Mouse (Mus musculus) frontal cortex, adult (tissue): ENCODE results near the gene Mllt6.
"Not testable (repeated sequence)": the region's sequence is repeated elsewhere in the genome, so short reads cannot be mapped to it uniquely, and the experiment has no call there.

ENCODE experiments used
- ATAC-seq: cut with Nextera tagmentation; 2 replicates; pipeline ENCODE4 v1.9.2; 2017; ENCODE audit warnings: mild to moderate bottlenecking, moderate library complexity, mixed read lengths; ENCODE audit not compliant: low TSS enrichment

Mllt6 gene

DNA sequence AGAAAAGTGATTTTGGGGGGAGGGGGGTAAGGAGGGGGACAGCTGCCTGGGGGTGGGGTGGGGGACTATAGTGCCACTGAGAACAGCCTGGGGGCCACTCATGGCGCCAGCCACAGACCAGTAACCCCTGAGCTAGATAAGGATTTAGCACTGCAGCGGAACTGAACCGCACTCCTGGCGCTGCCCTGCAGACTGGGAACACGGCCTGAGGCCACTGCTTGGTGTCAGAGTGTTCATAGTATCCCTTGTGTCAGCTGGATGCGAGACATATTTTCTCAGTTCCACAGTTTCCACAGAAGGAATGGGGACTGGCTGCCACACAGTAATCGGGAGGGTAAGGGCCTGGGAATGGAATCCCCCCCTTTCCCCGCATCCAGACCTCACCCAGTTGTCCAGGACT, 52.8 kb downstream of the Mllt6 start:
- ATAC-seq, result no peak

DNA sequence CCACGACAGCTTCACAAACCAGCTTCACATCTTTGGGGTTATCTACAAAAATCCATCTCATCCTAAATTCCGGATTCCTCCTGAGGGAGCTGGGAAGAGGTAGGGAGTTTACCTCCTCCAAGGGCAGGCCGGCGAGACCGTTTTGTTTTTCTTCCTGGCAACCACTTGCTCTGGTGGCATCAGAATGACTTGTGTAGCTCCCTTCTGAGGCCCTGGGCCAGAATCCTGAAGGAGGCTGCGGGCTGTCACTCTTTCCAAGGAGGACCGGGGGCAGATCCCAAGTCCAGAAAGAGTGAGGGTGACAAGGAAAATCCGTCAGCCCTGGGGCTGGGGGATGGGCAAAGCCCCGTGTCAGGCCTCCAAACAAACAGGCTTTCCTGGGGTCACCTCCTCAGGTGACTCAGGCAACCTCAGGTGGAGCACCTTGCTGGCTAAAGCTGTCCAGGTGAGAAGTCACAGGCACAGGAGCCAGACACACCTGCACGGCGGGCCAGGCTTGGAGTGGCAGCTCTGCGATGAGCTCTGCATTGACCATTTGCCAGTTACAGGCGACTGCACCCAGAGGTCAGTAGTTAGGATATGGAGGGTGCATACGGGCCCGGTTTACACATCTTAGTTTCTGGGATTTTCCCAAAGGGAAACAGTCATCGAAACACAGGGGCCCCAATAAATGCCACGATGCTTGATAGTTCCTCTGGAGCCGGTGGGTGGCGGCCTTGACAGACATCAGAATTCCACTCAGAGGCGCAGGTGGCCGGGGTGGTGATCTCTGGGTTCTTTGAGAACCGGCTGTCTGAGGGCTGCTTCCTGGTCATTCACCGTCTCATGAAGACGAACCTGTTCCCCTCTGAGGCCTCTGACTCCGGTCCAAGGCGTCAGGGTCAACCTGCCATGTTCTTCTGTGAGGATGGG, 54.4 kb downstream of the Mllt6 start:
- no peak for ATAC-seq

GRCm38 (mm10) chr11:97718281-97718860, 55.2 kb downstream of the Mllt6 start:
- no peak for ATAC-seq

DNA sequence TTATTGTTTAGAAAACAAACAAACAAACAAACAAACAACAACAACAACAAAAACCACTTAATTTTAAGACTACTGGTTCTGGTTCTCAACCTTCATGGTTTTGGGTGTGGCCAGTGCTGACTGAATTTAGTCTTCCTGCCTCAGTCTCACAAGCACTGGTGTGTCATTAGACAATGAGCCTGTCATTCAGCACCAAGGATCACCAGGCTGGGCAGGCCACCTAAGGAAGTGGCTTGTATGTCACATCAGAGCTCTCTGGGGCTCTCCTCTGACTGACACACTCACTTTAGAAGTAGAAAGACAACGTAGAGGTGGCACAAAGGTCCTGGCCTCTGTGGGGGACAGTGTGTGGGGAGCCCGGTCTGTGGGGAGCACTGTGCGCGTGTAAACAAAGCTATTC, 55.8 kb downstream of the Mllt6 start:
- ATAC-seq, result no peak

GRCm38 (mm10) chr11:97721338-97721737, 58.1 kb downstream of the Mllt6 start:
- no peak for ATAC-seq

DNA sequence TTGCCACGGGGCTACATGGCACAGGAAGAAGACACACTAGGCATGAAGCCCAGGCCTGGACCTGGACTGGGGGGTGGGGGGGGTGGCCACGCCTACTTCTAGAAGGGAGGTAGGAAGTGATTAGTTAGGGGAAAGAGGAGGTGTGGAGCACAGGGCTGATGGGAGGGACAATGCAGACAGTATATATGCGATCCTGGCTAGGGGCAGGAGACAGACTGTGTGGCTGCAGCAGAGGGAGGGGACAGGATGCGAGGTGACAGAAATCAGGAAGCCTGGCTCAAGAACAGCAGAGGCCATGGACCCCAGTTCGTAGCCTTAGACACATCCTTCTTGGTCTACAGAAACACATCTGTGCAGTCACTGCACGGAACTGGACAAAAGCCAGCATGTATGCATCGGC, 60.5 kb downstream of the Mllt6 start:
- no peak for ATAC-seq

DNA sequence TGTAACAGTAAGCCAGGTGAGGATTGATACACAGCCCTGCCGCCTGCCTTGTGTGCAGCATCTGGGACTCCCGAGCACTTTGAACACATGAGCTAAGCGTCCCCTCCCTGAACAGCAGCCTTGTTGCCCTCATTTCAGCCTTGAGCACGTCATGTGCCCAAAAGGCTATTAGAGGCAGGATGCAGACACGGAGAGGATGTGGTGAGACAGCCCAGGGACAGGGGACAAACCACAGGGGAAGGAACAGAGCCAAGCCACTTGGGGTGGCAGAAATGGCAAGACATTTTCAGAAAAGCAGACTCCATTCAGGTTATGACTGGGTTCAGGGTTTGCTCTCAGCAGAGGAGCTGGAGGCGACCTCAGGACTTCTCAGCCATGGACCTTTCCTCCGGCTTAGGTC, 65.1 kb downstream of the Mllt6 start:
- ATAC-seq, result no peak

- no peak for ATAC-seq
Measured at GRCm38 (mm10) chr11:97728730-97729129, 65.5 kb downstream of the Mllt6 start.

- ATAC-seq, result no peak
Measured at GRCm38 (mm10) chr11:97733689-97734088, 70.5 kb downstream of the Mllt6 start.

DNA sequence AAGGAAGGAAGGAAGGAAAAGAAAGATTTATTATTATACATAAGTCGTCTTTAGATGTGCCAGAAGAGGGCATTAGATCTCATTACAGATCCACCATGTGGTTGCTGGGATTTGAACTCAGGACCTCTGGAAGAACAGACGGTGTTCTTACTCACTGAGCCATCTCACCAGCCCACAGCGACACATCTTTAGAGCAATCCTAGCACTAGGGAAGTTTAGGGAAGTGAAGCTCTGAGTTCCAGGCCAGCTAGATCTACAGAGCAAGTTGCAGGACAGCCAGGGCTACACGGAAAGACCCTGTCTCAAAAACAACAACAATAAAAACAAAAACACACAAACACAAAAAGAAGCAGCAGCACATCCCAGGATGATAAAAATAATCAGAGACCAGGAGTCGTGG, 71.6 kb downstream of the Mllt6 start:
- ATAC-seq, result not testable (repeated sequence)
